Mouse (Mus musculus) midbrain, embryonic 15.5 days (tissue): ENCODE results near the gene Cdhr1. TPM values are rescaled to one million over a fixed set of nuclear protein-coding genes. Genes with fewer than 3 reads are reported as not detected.
A peak's percentile ranks its signal among the peaks of the same experiment; 100 is the strongest.

Experiments used
- ATAC-seq: fragments of 200-750 bp; cut with Nextera tagmentation; replicated peaks from 2 replicates; pipeline ENCODE4 v1.8.0; 2017; ENCODE audit warnings: moderate TSS enrichment
- H3K27ac ChIP-seq: fragments of 300-500 bp; sonication (generic); 2 replicates; pipeline ENCODE4 v1.5.1; 2015; ENCODE audit warnings: mild to moderate bottlenecking, inconsistent platforms
- H3K27me3 ChIP-seq: fragments of 300-500 bp; sonication (generic); replicated peaks from 2 replicates; pipeline ENCODE4 v1.6.1; 2015; ENCODE audit warnings: inconsistent platforms
- H3K36me3 ChIP-seq: fragments of 300-500 bp; sonication (generic); replicated peaks from 2 replicates; pipeline ENCODE4 v1.6.1; 2015; ENCODE audit warnings: inconsistent platforms
- H3K4me1 ChIP-seq: fragments of 300-500 bp; sonication (generic); 2 replicates; pipeline ENCODE4 v1.6.1; 2015; ENCODE audit warnings: inconsistent platforms
- H3K4me2 ChIP-seq: fragments of 300-500 bp; sonication (generic); 2 replicates; pipeline ENCODE4 v1.6.1; 2015; ENCODE audit warnings: inconsistent platforms, mild to moderate bottlenecking, moderate library complexity
- H3K4me3 ChIP-seq: fragments of 300-500 bp; sonication (generic); 2 replicates; pipeline ENCODE4 v1.5.1; 2015; ENCODE audit warnings: mild to moderate bottlenecking, inconsistent platforms
- H3K9ac ChIP-seq: fragments of 300-500 bp; sonication (generic); 2 replicates; pipeline ENCODE4 v1.6.1; 2015; ENCODE audit warnings: mild to moderate bottlenecking, inconsistent platforms
- H3K9me3 ChIP-seq: fragments of 300-500 bp; sonication (generic); 2 replicates; pipeline ENCODE4 v1.6.1; 2016; ENCODE audit warnings: inconsistent platforms
- WGBS: fragments of 180-500 bp; shearing (Covaris S2); methylation state at CpG from one replicate; pipeline ENCODE4 v1.1.7; 2015; ENCODE audit warnings: mixed read lengths; 5-methylcytosine and 5-hydroxymethylcytosine counted together
- polyA plus RNA-seq: library from polyadenylated mRNA; unstranded; fragments of >200 nt; fragmentation: Nextera tagmentation; extraction: Ambion mirVana; gene quantifications from 2 replicates; pipeline ENCODE4 v1.2.1, GENCODE M21; 2015

Gene Cdhr1
- polyA plus RNA-seq, 1 experiment from 2014 or later, result 2.3 TPM

DNA sequence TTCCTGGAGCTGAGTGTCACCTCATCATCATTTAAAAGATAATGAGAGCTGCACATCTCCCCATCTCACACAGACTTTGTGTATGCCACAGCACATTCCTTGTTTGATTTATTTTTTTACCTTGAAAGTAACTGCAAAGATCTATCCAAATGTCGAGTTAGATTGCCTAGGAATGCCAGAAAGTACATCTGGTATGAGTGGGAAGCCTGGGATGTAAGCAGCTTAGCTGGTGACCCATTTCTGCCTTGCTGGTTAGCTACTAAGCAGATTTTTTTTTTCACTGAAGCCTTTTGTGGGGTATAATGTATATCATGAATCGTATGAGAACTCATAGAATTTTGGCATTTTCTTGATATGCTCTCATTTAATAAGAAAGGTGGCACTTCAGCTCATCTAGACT lies 31.5 kb downstream of the Cdhr1 start:
- H3K4me2 ChIP-seq, result no peak overlapping the region
- no peak overlapping the region for H3K4me3 ChIP-seq
- H3K4me1 ChIP-seq, result no peaks in the 10 kb centered on the region; the same call in 1 of the 2 replicates
- no peak overlapping the region for H3K9ac ChIP-seq
- H3K27me3 ChIP-seq, result no peaks in the 10 kb centered on the region; the same call in 1 of the 2 replicates
- no peaks in the 10 kb centered on the region for H3K9me3 ChIP-seq
- WGBS, result 62% methylated on average over 2 of the region's 2 CpGs
- no peaks in the 10 kb centered on the region for H3K36me3 ChIP-seq
- no peak for ATAC-seq
- H3K27ac ChIP-seq, result no peak overlapping the region

DNA sequence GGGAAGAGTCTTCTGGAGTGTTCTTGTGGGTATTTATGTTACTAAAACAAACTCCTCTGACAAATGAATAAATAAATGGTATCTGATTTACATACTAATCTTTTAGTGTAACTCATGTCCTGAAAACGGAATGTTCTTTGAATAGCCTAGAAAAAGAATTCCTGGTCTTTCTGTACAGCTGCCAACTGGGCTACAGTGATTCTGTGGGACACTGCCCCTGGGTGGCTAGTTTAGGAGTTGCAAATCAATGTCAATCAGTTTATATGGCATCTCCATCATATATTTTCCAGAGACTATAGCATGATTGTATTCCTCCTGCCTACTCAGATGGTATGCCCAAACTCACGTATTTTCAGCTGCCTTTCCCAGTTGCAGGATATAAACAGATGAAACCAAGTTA lies 33.3 kb downstream of the Cdhr1 start:
- no peak for ATAC-seq
- H3K4me1 ChIP-seq, result no peaks in the 10 kb centered on the region; the same call in 1 of the 2 replicates

GRCm38 (mm10) chr14:37048914-37049410 lies 49.2 kb downstream of the Cdhr1 start, which contains the start of gene Rgr:
Rgr (minus strand) TSS chr14:37048964.
- no peak within 1 kb of the TSS for H3K9ac ChIP-seq
- 22% methylated on average over 1 of the region's 1 CpGs for WGBS
- no peak within 1 kb of the TSS for H3K27ac ChIP-seq
- no peak within 1 kb of the TSS for H3K4me3 ChIP-seq
- no peak for ATAC-seq
- H3K4me2 ChIP-seq, result no peak within 1 kb of the TSS
- H3K9me3 ChIP-seq, result no peaks in the 10 kb centered on the region
- no peaks in the 10 kb centered on the region for H3K27me3 ChIP-seq
- no peaks in the 10 kb centered on the region for H3K36me3 ChIP-seq
- no peaks in the 10 kb centered on the region for H3K4me1 ChIP-seq

More for the DNA sequence above, 33.3 kb downstream of the Cdhr1 start:
- Histone ChIP-seq H3K4me2 (no peak overlapping the region), H3K9me3 (no peaks in the 10 kb centered on the region), H3K36me3 (no peaks in the 10 kb centered on the region), H3K27me3 (no peaks in the 10 kb centered on the region; the same call in 1 of the 2 replicates), H3K4me3 (no peak overlapping the region), H3K9ac (no peak overlapping the region), H3K27ac (no peak overlapping the region)
- 56% methylated on average over 2 of the region's 2 CpGs for whole genome bisulfite sequencing

DNA sequence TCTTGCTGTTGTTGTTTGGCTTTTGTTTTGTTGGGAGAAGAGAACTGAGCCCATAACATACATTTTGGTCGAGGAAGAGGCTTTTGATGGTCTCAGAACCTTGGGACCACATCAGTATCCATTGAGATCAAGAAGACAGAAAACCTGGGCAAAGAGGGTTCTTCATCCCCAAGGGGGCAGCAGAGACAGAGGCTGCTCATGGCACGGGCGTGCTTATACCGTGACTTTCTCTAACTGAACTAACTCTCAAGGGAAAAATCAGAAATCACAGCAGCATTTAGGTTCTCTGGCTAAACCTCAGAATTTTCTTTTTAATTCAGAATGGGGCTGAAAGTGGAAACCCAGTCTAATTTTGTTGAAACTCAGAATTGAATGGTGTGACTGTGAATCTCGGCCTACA lies 63.7 kb downstream of the Cdhr1 start:
- WGBS, result 50% methylated on average over 5 of the region's 5 CpGs
- H3K4me3 ChIP-seq, result no peak overlapping the region
- no peaks in the 10 kb centered on the region for H3K27me3 ChIP-seq
- H3K36me3 ChIP-seq, result no peaks in the 10 kb centered on the region
- no peak for ATAC-seq
- H3K4me2 ChIP-seq, result no peak overlapping the region
- H3K4me1 ChIP-seq, result peaks cover 11% of the 10 kb centered on the region
- no peak overlapping the region for H3K9ac ChIP-seq
- H3K9me3 ChIP-seq, result no peaks in the 10 kb centered on the region
- no peak overlapping the region for H3K27ac ChIP-seq

GRCm38 (mm10) chr14:37033241-37033640 lies 64.9 kb downstream of the Cdhr1 start:
- Histone ChIP-seq H3K27me3 (no peaks in the 10 kb centered on the region), H3K27ac (no peak overlapping the region), H3K9ac (no peak overlapping the region), H3K4me1 (peaks cover 11% of the 10 kb centered on the region), H3K9me3 (no peaks in the 10 kb centered on the region), H3K4me2 (no peak overlapping the region), H3K4me3 (no peak overlapping the region), H3K36me3 (no peaks in the 10 kb centered on the region)
- ATAC-seq, result peak; percentile 74
- WGBS, result 15% methylated on average over 7 of the region's 7 CpGs

- ATAC-seq, result peak; percentile 79
- 0 out of 2 replicates have a peak overlapping the region, but pooled peaks have one; percentile 21 for H3K27ac ChIP-seq
- 58% methylated on average over 11 of the region's 11 CpGs for WGBS
Measured at GRCm38 (mm10) chr14:37032481-37033104, 65.6 kb downstream of the Cdhr1 start.

DNA sequence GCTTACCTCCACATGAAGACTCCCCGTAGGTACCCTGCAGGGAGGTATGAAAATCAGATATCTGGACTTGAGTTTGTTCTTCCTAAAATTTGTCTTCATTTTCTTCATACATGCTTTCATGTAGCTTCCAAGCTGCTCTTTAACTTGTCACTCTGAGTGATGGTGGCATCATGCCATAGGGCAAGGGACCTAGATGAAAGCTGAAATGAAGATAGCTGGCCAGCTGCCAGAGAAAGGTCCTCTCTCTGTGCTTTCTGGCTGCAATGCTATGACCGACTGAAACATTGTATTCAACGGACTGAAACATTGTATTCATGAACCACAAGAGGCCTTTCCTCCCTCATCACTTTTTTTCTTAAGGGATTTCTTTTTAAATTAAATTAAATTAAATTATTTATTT lies 69.6 kb downstream of the Cdhr1 start:
- no peak overlapping the region for H3K9ac ChIP-seq
- H3K36me3 ChIP-seq, result no peaks in the 10 kb centered on the region
- no peaks in the 10 kb centered on the region for H3K27me3 ChIP-seq
- no peak overlapping the region for H3K27ac ChIP-seq
- ATAC-seq, result no peak
- H3K4me3 ChIP-seq, result no peak overlapping the region
- peaks cover 11% of the 10 kb centered on the region for H3K4me1 ChIP-seq
- 85% methylated on average over 3 of the region's 3 CpGs for WGBS
- H3K9me3 ChIP-seq, result no peaks in the 10 kb centered on the region
- no peak overlapping the region for H3K4me2 ChIP-seq

More at GRCm38 (mm10) chr14:37032481-37033104, 65.6 kb downstream of the Cdhr1 start:
- H3K36me3 ChIP-seq, result no peaks in the 10 kb centered on the region
- H3K4me1 ChIP-seq, result peaks cover 11% of the 10 kb centered on the region
- H3K9ac ChIP-seq, result no peak overlapping the region
- no peaks in the 10 kb centered on the region for H3K27me3 ChIP-seq
- H3K4me3 ChIP-seq, result no peak overlapping the region
- no peak overlapping the region for H3K4me2 ChIP-seq
- H3K9me3 ChIP-seq, result no peaks in the 10 kb centered on the region

DNA sequence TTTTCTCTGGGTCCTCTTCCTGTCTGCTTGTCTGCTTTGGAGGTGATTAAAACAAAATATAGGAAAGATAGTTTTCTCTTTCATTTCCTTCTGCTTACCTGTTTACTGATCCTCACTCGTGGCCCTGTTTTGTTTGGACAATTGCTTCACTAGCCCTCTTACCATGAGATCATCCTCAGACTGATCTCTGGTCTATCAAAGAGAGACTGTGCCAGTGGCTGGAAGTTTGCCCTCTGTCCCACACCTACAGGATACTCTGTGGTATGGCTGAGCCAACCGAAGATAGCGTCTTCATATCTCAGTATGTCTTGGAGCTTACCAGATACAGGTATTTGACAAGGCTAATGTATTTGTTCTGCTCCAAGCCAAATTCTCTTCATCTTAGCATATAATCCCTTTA lies 70.2 kb downstream of the Cdhr1 start:
- 96% methylated on average over 3 of the region's 3 CpGs for WGBS
- no peak for ATAC-seq

More for the DNA sequence above, 70.2 kb downstream of the Cdhr1 start:
- Histone ChIP-seq H3K36me3 (no peaks in the 10 kb centered on the region), H3K4me1 (peaks cover 11% of the 10 kb centered on the region), H3K4me3 (no peak overlapping the region), H3K9ac (no peak overlapping the region), H3K4me2 (no peak overlapping the region), H3K9me3 (no peaks in the 10 kb centered on the region), H3K27ac (no peak overlapping the region), H3K27me3 (no peaks in the 10 kb centered on the region)

Other genes starting within 250 kb of the Cdhr1 start
- 101 and 104 TPM in 2 replicates for gene Ccser2, start 129.6 kb downstream of the Cdhr1 start, polyA plus RNA-seq
- 0.21 TPM in 1 of 2 replicates, not detected in the other for gene Rgr, start 49.4 kb downstream of the Cdhr1 start, polyA plus RNA-seq
- not detected in 2 replicates for gene Lrit1, start 43.5 kb downstream of the Cdhr1 start, polyA plus RNA-seq
- not detected in 2 replicates for gene Lrit2, start 30.4 kb downstream of the Cdhr1 start, polyA plus RNA-seq
- not detected in 2 replicates for gene 2610528A11Rik, start 15.7 kb upstream of the Cdhr1 start, polyA plus RNA-seq
- gene Ghitm, start 36.9 kb upstream of the Cdhr1 start, polyA plus RNA-seq, result 184 TPM in 2 replicates